Mouse (Mus musculus) lung, embryonic 15.5 days (tissue): Measurements from ENCODE around the gene Kdm2b. TPM values are rescaled to one million over a fixed set of nuclear protein-coding genes. Genes with fewer than 3 reads are reported as not detected.

Source experiments
- ATAC-seq: fragments of 200-750 bp; cut with Nextera tagmentation; 2 replicates; pipeline ENCODE4 v1.8.0; 2017; ENCODE audit warnings: moderate number of reproducible peaks, borderline replicate concordance; ENCODE audit not compliant: low FRiP score, low TSS enrichment; ENCODE audit errors: extremely low read depth
- H3K27ac ChIP-seq: fragments of 300-500 bp; sonication (generic); 2 replicates; pipeline ENCODE4 v1.5.1; 2015; ENCODE audit warnings: moderate library complexity, mild to moderate bottlenecking, inconsistent platforms
- H3K27me3 ChIP-seq: fragments of 300-500 bp; sonication (generic); 2 replicates; pipeline ENCODE4 v1.6.1; 2015; ENCODE audit warnings: inconsistent platforms
- H3K36me3 ChIP-seq: fragments of 300-500 bp; sonication (generic); 2 replicates; pipeline ENCODE4 v1.6.1; 2015; ENCODE audit warnings: inconsistent platforms
- H3K4me1 ChIP-seq: fragments of 300-500 bp; sonication (generic); 2 replicates; pipeline ENCODE4 v1.6.1; 2015; ENCODE audit warnings: inconsistent platforms
- H3K4me2 ChIP-seq: fragments of 300-500 bp; sonication (generic); 2 replicates; pipeline ENCODE4 v1.6.1; 2015; ENCODE audit warnings: inconsistent platforms, mild to moderate bottlenecking, moderate library complexity
- H3K4me3 ChIP-seq: fragments of 300-500 bp; sonication (generic); 2 replicates; pipeline ENCODE4 v1.5.1; 2015; ENCODE audit warnings: mild to moderate bottlenecking, inconsistent platforms
- H3K9ac ChIP-seq: fragments of 300-500 bp; sonication (generic); 2 replicates; pipeline ENCODE4 v1.6.1; 2015; ENCODE audit warnings: inconsistent platforms
- H3K9me3 ChIP-seq: fragments of 300-500 bp; sonication (generic); 2 replicates; pipeline ENCODE4 v1.6.1; 2016; ENCODE audit warnings: inconsistent platforms
- WGBS: fragments of 180-500 bp; shearing (Covaris S2); methylation state at CpG from one replicate; pipeline ENCODE4 v1.1.7; 2015; 5-methylcytosine and 5-hydroxymethylcytosine counted together
- polyA plus RNA-seq: library from polyadenylated mRNA; unstranded; fragments of >200 nt; fragmentation: Nextera tagmentation; extraction: Ambion mirVana; gene quantifications from 2 replicates; pipeline ENCODE4 v1.2.1, GENCODE M21; 2015

The Kdm2b gene
- polyA plus RNA-seq, 1 experiment from 2014 or later, result 38.1 TPM

GRCm38 (mm10) chr5:122850319-122851002 is 139.2 kb downstream of the Kdm2b start:
- Histone ChIP-seq H3K27ac (peak overlapping the region; percentile 88), H3K27me3 (no peaks in the 10 kb centered on the region), H3K9ac (peak overlapping the region; percentile 94), H3K4me2 (peak overlapping the region; percentile 84), H3K4me1 (peaks cover 16% of the 10 kb centered on the region), H3K4me3 (peak overlapping the region; percentile 86), H3K9me3 (no peaks in the 10 kb centered on the region), H3K36me3 (no peaks in the 10 kb centered on the region)
- peak; percentile 66 for ATAC-seq
- WGBS, result under 1% methylated on average over 38 of the region's 38 CpGs

DNA sequence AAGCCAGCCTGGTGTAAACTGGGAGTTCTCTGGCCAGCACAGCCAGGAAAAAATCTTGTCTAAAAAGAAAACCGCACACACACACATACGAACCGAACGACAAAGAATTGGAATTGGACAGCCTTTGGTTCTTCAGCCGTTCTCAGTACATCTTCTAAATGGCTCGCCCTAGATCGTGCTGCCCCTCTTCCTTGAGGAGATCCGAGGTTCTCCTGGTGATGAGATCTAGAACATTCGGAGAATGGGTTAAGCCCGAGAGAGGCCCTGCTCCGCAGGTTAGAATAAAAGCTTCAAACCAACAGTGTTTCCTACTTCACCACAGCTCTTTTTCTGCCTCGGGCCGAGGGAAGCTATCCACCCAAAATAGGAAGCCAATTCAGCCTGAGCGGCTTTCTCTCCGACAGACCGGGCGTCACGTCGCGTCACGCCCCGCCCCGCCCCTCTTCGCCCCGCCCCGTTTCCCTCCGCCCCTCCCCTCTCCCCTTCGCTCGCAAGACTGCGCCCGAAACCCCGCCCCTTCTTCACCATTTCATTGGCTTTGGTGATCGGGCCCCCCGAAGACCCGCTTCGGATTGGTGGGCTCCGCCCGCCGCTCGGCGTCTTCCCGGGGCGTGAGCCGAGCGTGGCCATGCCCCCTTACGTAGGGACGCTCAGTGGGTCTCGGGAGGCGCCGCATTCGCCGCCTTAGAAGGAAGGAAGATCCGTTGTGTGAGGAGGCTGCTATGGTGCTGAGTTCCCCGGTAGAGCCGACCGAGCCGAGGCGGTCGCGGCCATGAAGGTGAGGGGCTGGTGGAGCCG is 139.9 kb downstream of the Kdm2b start, which contains the start of gene Rnf34:
TSS of gene Rnf34 (plus strand) at position 528 of the 798 bp plus-strand sequence.
- no peaks in the 10 kb centered on the region for H3K9me3 ChIP-seq
- 2% methylated on average over 61 of the region's 61 CpGs for WGBS
- H3K9ac ChIP-seq, result peak within 1 kb of the TSS; percentile 94
- no peaks in the 10 kb centered on the region for H3K36me3 ChIP-seq
- H3K4me2 ChIP-seq, result peak within 1 kb of the TSS; percentile 84
- H3K27ac ChIP-seq, result peak within 1 kb of the TSS; percentile 88
- peak within 1 kb of the TSS; percentile 86 for H3K4me3 ChIP-seq
- peaks cover 16% of the 10 kb centered on the region for H3K4me1 ChIP-seq
- H3K27me3 ChIP-seq, result no peaks in the 10 kb centered on the region
- peak; percentile 100 for ATAC-seq

DNA sequence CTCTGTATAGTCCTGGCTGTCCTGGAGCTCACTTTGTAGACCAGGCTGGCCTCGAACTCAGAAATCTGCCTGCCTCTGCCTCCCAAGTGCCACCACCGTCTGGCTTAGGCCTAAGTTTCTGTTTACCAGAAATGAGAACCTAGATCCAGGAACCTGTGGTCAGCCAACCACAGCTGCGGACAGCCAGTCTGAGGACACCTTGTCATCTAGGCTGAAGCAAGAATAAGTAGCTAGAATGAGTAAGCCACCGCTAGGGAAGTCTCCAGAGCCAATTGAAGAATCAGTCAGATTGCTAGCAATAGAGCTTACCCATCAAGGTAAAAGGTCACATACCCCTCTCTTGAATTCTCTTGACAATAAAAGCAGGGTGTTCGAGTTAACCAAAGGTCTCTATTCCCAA is 145.8 kb downstream of the Kdm2b start:
- Histone ChIP-seq H3K4me1 (no peaks in the 10 kb centered on the region), H3K9ac (no peak overlapping the region), H3K4me3 (no peak overlapping the region), H3K9me3 (no peaks in the 10 kb centered on the region), H3K4me2 (no peak overlapping the region), H3K36me3 (no peaks in the 10 kb centered on the region), H3K27ac (no peak overlapping the region), H3K27me3 (no peaks in the 10 kb centered on the region)
- ATAC-seq, result no peak
- WGBS, result 84% methylated on average over 5 of the region's 5 CpGs

GRCm38 (mm10) chr5:122841126-122841525 is 148.5 kb downstream of the Kdm2b start:
- H3K9ac ChIP-seq, result no peak overlapping the region
- WGBS, result 75% methylated on average over 2 of the region's 2 CpGs
- no peak overlapping the region for H3K4me2 ChIP-seq
- H3K27ac ChIP-seq, result no peak overlapping the region
- ATAC-seq, result no peak
- H3K9me3 ChIP-seq, result no peaks in the 10 kb centered on the region
- H3K4me1 ChIP-seq, result no peaks in the 10 kb centered on the region
- H3K27me3 ChIP-seq, result no peaks in the 10 kb centered on the region
- no peaks in the 10 kb centered on the region for H3K36me3 ChIP-seq
- H3K4me3 ChIP-seq, result no peak overlapping the region

- 78% methylated on average over 10 of the region's 10 CpGs for WGBS
- no peaks in the 10 kb centered on the region for H3K4me1 ChIP-seq
These were observed 156.6 kb downstream of the Kdm2b start for GRCm38 (mm10) chr5:122832996-122833395.

DNA sequence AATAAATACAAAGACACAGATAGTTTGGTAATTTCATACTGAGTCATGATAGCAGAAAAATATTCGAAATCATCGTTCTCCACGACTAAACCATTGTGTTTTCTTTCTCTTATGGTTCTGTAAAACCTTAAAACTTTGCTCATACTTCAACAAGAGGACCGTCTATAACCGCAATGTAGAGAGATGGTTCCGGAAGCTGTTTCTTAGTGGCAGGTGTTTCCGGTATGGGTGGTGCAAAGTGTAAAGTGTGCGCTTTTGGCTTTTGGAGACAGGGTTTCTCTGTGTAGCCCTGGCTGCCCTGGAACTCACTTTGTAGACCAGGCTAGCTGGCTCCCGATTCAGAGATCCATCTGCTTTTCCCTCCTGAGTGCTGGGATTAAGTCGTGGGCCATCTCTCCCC is 157.1 kb downstream of the Kdm2b start:
- Histone ChIP-seq H3K4me2 (no peak overlapping the region), H3K36me3 (no peaks in the 10 kb centered on the region), H3K4me1 (no peaks in the 10 kb centered on the region), H3K9me3 (no peaks in the 10 kb centered on the region), H3K9ac (no peak overlapping the region), H3K4me3 (no peak overlapping the region), H3K27ac (no peak overlapping the region), H3K27me3 (no peaks in the 10 kb centered on the region)
- whole genome bisulfite sequencing, result 84% methylated on average over 10 of the region's 10 CpGs
- no peak for ATAC-seq

More at GRCm38 (mm10) chr5:122832996-122833395, 156.6 kb downstream of the Kdm2b start:
- H3K27ac ChIP-seq, result no peak overlapping the region
- no peaks in the 10 kb centered on the region for H3K9me3 ChIP-seq
- ATAC-seq, result no peak
- H3K9ac ChIP-seq, result no peak overlapping the region
- H3K4me2 ChIP-seq, result no peak overlapping the region
- H3K27me3 ChIP-seq, result no peaks in the 10 kb centered on the region
- no peaks in the 10 kb centered on the region for H3K36me3 ChIP-seq
- H3K4me3 ChIP-seq, result no peak overlapping the region

GRCm38 (mm10) chr5:122825099-122825498 is 164.5 kb downstream of the Kdm2b start:
- no peak for ATAC-seq
- no peak overlapping the region for H3K27ac ChIP-seq
- no peak overlapping the region for H3K4me3 ChIP-seq
- H3K4me1 ChIP-seq, result peaks cover 3% of the 10 kb centered on the region
- 78% methylated on average over 8 of the region's 8 CpGs for WGBS
- no peaks in the 10 kb centered on the region for H3K9me3 ChIP-seq
- H3K36me3 ChIP-seq, result no peaks in the 10 kb centered on the region
- H3K9ac ChIP-seq, result no peak overlapping the region
- no peak overlapping the region for H3K4me2 ChIP-seq
- no peaks in the 10 kb centered on the region for H3K27me3 ChIP-seq

DNA sequence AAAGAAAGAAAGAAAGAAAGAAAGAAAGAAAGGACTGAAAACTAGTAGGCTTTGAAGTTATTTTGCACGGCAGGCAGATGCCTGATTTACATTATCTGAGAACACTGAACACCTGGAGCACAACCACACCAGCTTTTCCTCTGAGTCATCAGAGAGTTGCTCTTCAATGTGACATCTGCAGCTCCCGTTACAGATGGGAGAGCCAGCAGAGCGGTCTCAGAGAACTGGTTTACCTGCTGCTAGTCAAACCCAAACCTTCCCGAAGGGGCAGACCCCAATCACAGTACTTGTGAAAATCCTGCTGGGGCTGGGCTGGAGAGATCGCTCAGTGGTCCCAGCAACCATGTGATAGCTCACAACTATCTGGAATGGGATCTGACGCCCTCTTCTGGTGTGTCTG is 165.2 kb downstream of the Kdm2b start:
- H3K4me3 ChIP-seq, result no peak overlapping the region
- WGBS, result 64% methylated on average over 6 of the region's 6 CpGs
- ATAC-seq, result no peak
- H3K4me2 ChIP-seq, result no peak overlapping the region
- no peak overlapping the region for H3K27ac ChIP-seq
- peaks cover 10% of the 10 kb centered on the region for H3K4me1 ChIP-seq
- no peaks in the 10 kb centered on the region for H3K27me3 ChIP-seq
- 0 out of 2 replicates have a peak, but pooled peaks cover 1% of the 10 kb centered on the region for H3K36me3 ChIP-seq
- H3K9me3 ChIP-seq, result no peaks in the 10 kb centered on the region
- no peak overlapping the region for H3K9ac ChIP-seq

- Histone ChIP-seq H3K27ac (no peak overlapping the region), H3K4me3 (no peak overlapping the region), H3K9ac (no peak overlapping the region), H3K4me2 (no peak overlapping the region), H3K36me3 (0 out of 2 replicates have a peak, but pooled peaks cover 5% of the 10 kb centered on the region), H3K27me3 (no peaks in the 10 kb centered on the region), H3K4me1 (peaks cover 13% of the 10 kb centered on the region), H3K9me3 (no peaks in the 10 kb centered on the region)
- whole genome bisulfite sequencing, result 75% methylated on average over 1 of the region's 1 CpGs
- ATAC-seq, result no peak
These were observed 165.6 kb downstream of the Kdm2b start for GRCm38 (mm10) chr5:122823976-122824375.

DNA sequence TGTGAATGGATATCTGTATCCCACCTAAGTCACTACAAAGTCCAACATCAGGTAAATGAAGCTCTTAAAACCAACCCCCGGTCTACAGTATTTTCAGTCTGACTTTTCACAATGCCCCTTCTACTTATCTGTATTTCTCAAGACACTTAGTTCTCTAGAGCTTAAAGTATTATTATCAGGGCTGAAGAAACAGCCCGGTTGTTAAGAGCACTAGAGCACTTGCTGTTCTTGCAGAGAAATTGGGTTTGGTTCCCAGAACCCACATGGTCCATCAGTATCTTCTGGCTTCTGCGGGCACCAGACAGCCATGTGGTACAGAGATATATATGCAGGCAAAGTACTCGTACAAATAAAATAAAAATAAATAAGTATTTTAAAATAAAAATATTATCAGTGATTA is 167.2 kb downstream of the Kdm2b start:
- WGBS, result 81% methylated on average over 4 of the region's 4 CpGs
- no peaks in the 10 kb centered on the region for H3K27me3 ChIP-seq
- H3K4me3 ChIP-seq, result no peak overlapping the region
- no peak for ATAC-seq
- H3K4me2 ChIP-seq, result no peak overlapping the region
- H3K27ac ChIP-seq, result no peak overlapping the region
- H3K9ac ChIP-seq, result no peak overlapping the region
- H3K4me1 ChIP-seq, result peaks cover 13% of the 10 kb centered on the region
- H3K9me3 ChIP-seq, result no peaks in the 10 kb centered on the region
- peaks cover 19% of the 10 kb centered on the region for H3K36me3 ChIP-seq

GRCm38 (mm10) chr5:122821524-122821885 is 168.1 kb downstream of the Kdm2b start:
- no peaks in the 10 kb centered on the region for H3K9me3 ChIP-seq
- peak overlapping the region; percentile 95 for H3K27ac ChIP-seq
- peak; percentile 47; the same call in 1 of the 2 replicates for ATAC-seq
- peak overlapping the region; percentile 86 for H3K4me3 ChIP-seq
- peak overlapping the region; percentile 64 for H3K4me2 ChIP-seq
- peaks cover 28% of the 10 kb centered on the region for H3K36me3 ChIP-seq
- peaks cover 13% of the 10 kb centered on the region for H3K4me1 ChIP-seq
- WGBS, result under 1% methylated on average over 10 of the region's 10 CpGs
- peak overlapping the region; percentile 83 for H3K9ac ChIP-seq
- H3K27me3 ChIP-seq, result no peaks in the 10 kb centered on the region
